Mouse (Mus musculus): ENCODE measurements around the gene B3gnt7.

- TF ChIP-seq CTCF (IDR thresholded peaks at IDR 0.05) (no peak), EP300 (IDR thresholded peaks at IDR 0.05) (no peak)
These were observed 25.6 kb upstream of the B3gnt7 start for GRCm38 (mm10) chr1:86277055-86277454.
